Mouse (Mus musculus) layer of hippocampus, adult 8-10 months (tissue): ENCODE results near the gene Eif5. TPM values are rescaled to one million over a fixed set of nuclear protein-coding genes. Genes with fewer than 3 reads are reported as not detected.
"Not testable (repeated sequence)": the region's sequence is repeated elsewhere in the genome, so short reads cannot be mapped to it uniquely, and the experiment has no call there.

Source experiments
- DNase-seq, 2 experiments: peaks; one replicate each; pipeline ENCODE4 v3.0.0; 2022; ENCODE audit warnings: low spot score in 2 of 2
- total RNA-seq, 4 experiments: library from RNA; stranded (reverse); gene quantifications; 2 replicates each; pipeline ENCODE4 v1.2.4; 2022

The Eif5 gene
- 100 to 1,000 TPM; 235 to 288 (median 259) TPM for total RNA-seq

- peak; percentile 99 to 100 for DNase-seq
These were observed at the start of gene Eif5 for GRCm38 (mm10) chr12:111537796-111538291. Eif5 (plus strand) TSS chr12:111538016.

- no peak for DNase-seq
These were observed 48.5 kb upstream of the Eif5 start for GRCm38 (mm10) chr12:111489261-111489865.

- DNase-seq = no peak
These were observed 42.9 kb upstream of the Eif5 start for GRCm38 (mm10) chr12:111494931-111495330.

GRCm38 (mm10) chr12:111497076-111497475, 40.7 kb upstream of the Eif5 start:
- DNase-seq = no peak

- DNase-seq = no peak
These were observed 38.2 kb upstream of the Eif5 start for GRCm38 (mm10) chr12:111499617-111500016.

- peak in 1 of 2 experiments; percentile 31 for DNase-seq
These were observed 37.1 kb upstream of the Eif5 start for GRCm38 (mm10) chr12:111500725-111501124.

GRCm38 (mm10) chr12:111503063-111503567, 34.7 kb upstream of the Eif5 start:
- DNase-seq = no peak

- no peak for DNase-seq
These were observed 34.2 kb upstream of the Eif5 start for GRCm38 (mm10) chr12:111503571-111503970.

- DNase-seq = peak; percentile 91 to 97
These were observed 32.9 kb upstream of the Eif5 start for GRCm38 (mm10) chr12:111504904-111505303.

- DNase-seq = no peak
These were observed 30.8 kb upstream of the Eif5 start for GRCm38 (mm10) chr12:111507001-111507400.

GRCm38 (mm10) chr12:111507962-111508361, 29.9 kb upstream of the Eif5 start:
- no peak for DNase-seq

- not testable (repeated sequence) for DNase-seq
These were observed 29.4 kb upstream of the Eif5 start for GRCm38 (mm10) chr12:111508438-111508837.

GRCm38 (mm10) chr12:111512572-111513063, 25.2 kb upstream of the Eif5 start:
- no peak for DNase-seq

GRCm38 (mm10) chr12:111513673-111514072, 24.1 kb upstream of the Eif5 start:
- DNase-seq = peak; percentile 35 to 75

- DNase-seq = no peak
These were observed 23.5 kb upstream of the Eif5 start for GRCm38 (mm10) chr12:111514231-111514792.

- DNase-seq = no peak
These were observed 22.8 kb upstream of the Eif5 start for GRCm38 (mm10) chr12:111514874-111515649.

- no peak for DNase-seq
These were observed 21.9 kb upstream of the Eif5 start for GRCm38 (mm10) chr12:111515920-111516319.

GRCm38 (mm10) chr12:111516826-111517225, 21.0 kb upstream of the Eif5 start:
- DNase-seq = no peak

GRCm38 (mm10) chr12:111517901-111518300, 19.9 kb upstream of the Eif5 start:
- no peak for DNase-seq

GRCm38 (mm10) chr12:111518391-111518790, 19.4 kb upstream of the Eif5 start:
- DNase-seq = no peak

GRCm38 (mm10) chr12:111519821-111520220, 18.0 kb upstream of the Eif5 start:
- DNase-seq = no peak

GRCm38 (mm10) chr12:111520994-111521393, 16.8 kb upstream of the Eif5 start:
- no peak for DNase-seq
